Mouse (Mus musculus) bone marrow, adult 2 months (tissue): Measurements from ENCODE around the gene Ntsr1.

Experiments used
- CTCF ChIP-seq: fragments of 200-500 bp; IDR thresholded peaks from 2 replicates; pipeline ENCODE4 v1.5.1; 2011; ENCODE audit warnings: low read length, control low read depth; ENCODE audit not compliant: control insufficient read depth, insufficient read depth
- POLR2A ChIP-seq: fragments of 200-500 bp; IDR thresholded peaks from 2 replicates; pipeline ENCODE4 v1.6.1; 2011; ENCODE audit warnings: low read depth, mild to moderate bottlenecking, control low read depth, low read length, borderline replicate concordance; ENCODE audit not compliant: control insufficient read depth

- TF ChIP-seq CTCF, result no peak
- no peak for TF ChIP-seq POLR2A
Measured at GRCm38 (mm10) chr2:180468871-180469270, 30.9 kb upstream of the Ntsr1 start.
